Mouse (Mus musculus) liver, embryonic 14.5 days (tissue): Measurements from ENCODE around the gene Kifc1. TPM values are rescaled to one million over a fixed set of nuclear protein-coding genes. Genes with fewer than 3 reads are reported as not detected.

ENCODE experiments used
- ATAC-seq: fragments of 200-750 bp; cut with Nextera tagmentation; 2 replicates; pipeline ENCODE4 v1.8.0; 2017; ENCODE audit warnings: moderate number of reproducible peaks, mild to moderate bottlenecking, moderate library complexity; ENCODE audit not compliant: insufficient read depth
- DNase-seq, 3 experiments: peaks; one replicate each; pipeline ENCODE4 v3.0.0-alpha.2; 2012 to 2013; ENCODE audit warnings: low read depth in 3 of 3, low spot score in 3 of 3
- H3K27ac ChIP-seq: fragments of 300-500 bp; sonication (generic); 2 replicates; pipeline ENCODE4 v1.5.1; 2014; ENCODE audit warnings: moderate library complexity, mild to moderate bottlenecking, control low read depth, inconsistent platforms
- H3K27me3 ChIP-seq: fragments of 300-500 bp; sonication (generic); 2 replicates; pipeline ENCODE4 v1.6.1; 2014; ENCODE audit warnings: mild to moderate bottlenecking, low read length, moderate library complexity; ENCODE audit not compliant: control insufficient read depth, insufficient read depth
- H3K36me3 ChIP-seq: fragments of 300-500 bp; sonication (generic); replicated peaks from 2 replicates; pipeline ENCODE4 v1.6.1; 2014; ENCODE audit warnings: low read depth; ENCODE audit not compliant: control insufficient read depth, insufficient read depth
- H3K4me1 ChIP-seq, 2 experiments: fragments of 200-500 bp in 1 of 2; fragments of 300-500 bp in 1 of 2; sonication (generic) in 1 of 2; replicated peaks; 2 replicates each; pipeline ENCODE4 v1.6.1; 2012 to 2014; ENCODE audit warnings: antibody characterized with exemption in 1 of 2, inconsistent platforms in 1 of 2, low read length in 1 of 2; ENCODE audit not compliant: control insufficient read depth in 2 of 2, insufficient read depth in 2 of 2
- H3K4me2 ChIP-seq: fragments of 300-500 bp; sonication (generic); 2 replicates; pipeline ENCODE4 v1.6.1; 2014; ENCODE audit warnings: low read depth, mild to moderate bottlenecking, control low read depth, moderate library complexity
- H3K4me3 ChIP-seq, 2 experiments: fragments of 200-500 bp in 1 of 2; fragments of 300-500 bp in 1 of 2; sonication (generic) in 1 of 2; 2 replicates each; pipeline ENCODE4 v1.5.1; 2012 to 2014; ENCODE audit warnings: low read depth in 2 of 2, low read length in 2 of 2, mild to moderate bottlenecking in 2 of 2, control low read depth in 1 of 2, inconsistent platforms in 1 of 2, moderate library complexity in 1 of 2; ENCODE audit not compliant: insufficient read depth in 1 of 2
- H3K9ac ChIP-seq: fragments of 300-500 bp; sonication (generic); replicated peaks from 2 replicates; pipeline ENCODE4 v1.6.1; 2014; ENCODE audit warnings: mild to moderate bottlenecking, control low read depth, moderate library complexity
- H3K9me3 ChIP-seq: fragments of 300-500 bp; sonication (generic); 2 replicates; pipeline ENCODE4 v1.6.1; 2016; ENCODE audit warnings: low read length, mixed read lengths; ENCODE audit not compliant: control insufficient read depth
- CTCF ChIP-seq: IDR thresholded peaks from 2 replicates; pipeline ENCODE4 v1.5.1; 2016; ENCODE audit warnings: antibody characterized with exemption, low read depth, control low read depth
- EP300 ChIP-seq: IDR thresholded peaks from 2 replicates; pipeline ENCODE4 v1.6.1; 2016; ENCODE audit warnings: antibody characterized with exemption, low read depth
- WGBS: fragments of 180-500 bp; shearing (Covaris S2); extraction: QIAGEN DNeasy Blood & Tissue Kit; methylation state at CpG from one replicate; pipeline ENCODE4 v1.1.7; 2014; ENCODE audit not compliant: insufficient replicate concordance; 5-methylcytosine and 5-hydroxymethylcytosine counted together
- polyA plus RNA-seq, 2 experiments: library from polyadenylated mRNA; depleted of rRNA in 1 of 2; stranded (reverse) in 1 of 2; unstranded in 1 of 2; fragments of >200 nt; fragmentation: Nextera tagmentation in 1 of 2; extraction: Ambion mirVana in 1 of 2; gene quantifications; 2 replicates each; pipeline versions ENCODE4 v1.2.1 to v1.2.3; 2012 to 2014

Kifc1 gene
- polyA plus RNA-seq, 2 experiments = 7.2 to 40.8 TPM

GRCm38 (mm10) chr17:33865330-33866030 is 25.0 kb downstream of the Kifc1 start:
- WGBS = 13% methylated on average over 9 of the region's 9 CpGs
- no peak overlapping the region; the same call in 1 of the 2 replicates for H3K4me2 ChIP-seq
- no peak for ATAC-seq

GRCm38 (mm10) chr17:33857816-33858215 is 32.6 kb downstream of the Kifc1 start:
- no peak overlapping the region for H3K4me2 ChIP-seq
- WGBS = 69% methylated on average over 4 of the region's 4 CpGs

More at GRCm38 (mm10) chr17:33865330-33866030, 25.0 kb downstream of the Kifc1 start:
- Histone ChIP-seq H3K9ac (no peak overlapping the region), H3K36me3 (no peaks in the 10 kb centered on the region), H3K9me3 (no peaks in the 10 kb centered on the region), H3K27me3 (no peaks in the 10 kb centered on the region), H3K4me1 (peaks cover 0 to 5% of the 10 kb centered on the region in 2 experiments; a peak in 1 of 4 replicates), H3K27ac (no peak overlapping the region), H3K4me3 (no peak overlapping the region; a peak in 1 of 4 replicates)
- peak; percentile 60 to 72 (median 61) for DNase-seq
- no peak for TF ChIP-seq EP300
- TF ChIP-seq CTCF = peak; percentile 86

GRCm38 (mm10) chr17:33851331-33851730 is 39.1 kb downstream of the Kifc1 start:
- Histone ChIP-seq H3K9me3 (no peaks in the 10 kb centered on the region), H3K9ac (no peak overlapping the region), H3K4me1 (peaks cover 0 to 4% of the 10 kb centered on the region in 2 experiments; a peak in 1 of 4 replicates), H3K36me3 (no peaks in the 10 kb centered on the region), H3K4me2 (no peak overlapping the region), H3K27ac (no peak overlapping the region), H3K27me3 (no peaks in the 10 kb centered on the region), H3K4me3 (no peak overlapping the region)
- TF ChIP-seq EP300 (no peak), CTCF (no peak)
- 28% methylated on average over 1 of the region's 1 CpGs for WGBS
- DNase-seq (no peak), ATAC-seq (peak; percentile 50; the same call in 1 of the 2 replicates)

More at GRCm38 (mm10) chr17:33857816-33858215, 32.6 kb downstream of the Kifc1 start:
- ATAC-seq = no peak
- no peak for TF ChIP-seq CTCF
- TF ChIP-seq EP300 = no peak
- no peaks in the 10 kb centered on the region for H3K9me3 ChIP-seq
- no peaks in the 10 kb centered on the region for H3K36me3 ChIP-seq
- H3K27ac ChIP-seq = no peak overlapping the region
- H3K27me3 ChIP-seq = no peaks in the 10 kb centered on the region
- DNase-seq = no peak
- H3K4me3 ChIP-seq = no peak overlapping the region
- H3K4me1 ChIP-seq = no peaks in the 10 kb centered on the region
- no peak overlapping the region for H3K9ac ChIP-seq

- TF ChIP-seq CTCF (no peak), EP300 (no peak)
- Histone ChIP-seq H3K9ac (no peak overlapping the region), H3K4me1 (peaks cover 0 to 7% of the 10 kb centered on the region in 2 experiments; a peak in 1 of 4 replicates), H3K27me3 (no peaks in the 10 kb centered on the region), H3K4me2 (no peak overlapping the region), H3K9me3 (no peaks in the 10 kb centered on the region), H3K27ac (no peak overlapping the region), H3K4me3 (no peak overlapping the region), H3K36me3 (no peaks in the 10 kb centered on the region)
- no peak for ATAC-seq
- 57% methylated on average over 8 of the region's 8 CpGs for WGBS
- no peak for DNase-seq
These were observed 42.3 kb downstream of the Kifc1 start for GRCm38 (mm10) chr17:33848139-33848538.

- Histone ChIP-seq H3K4me1 (peaks cover 4 to 8% of the 10 kb centered on the region in 2 experiments), H3K4me3 (no peak overlapping the region; a peak in 1 of 4 replicates), H3K27ac (no peak overlapping the region), H3K9me3 (no peaks in the 10 kb centered on the region), H3K9ac (no peak overlapping the region), H3K27me3 (no peaks in the 10 kb centered on the region), H3K4me2 (peak overlapping the region; percentile 93; the same call in 1 of the 2 replicates), H3K36me3 (no peaks in the 10 kb centered on the region)
- 68% methylated on average over 1 of the region's 1 CpGs for WGBS
- no peak for DNase-seq
- no peak for TF ChIP-seq EP300
- no peak for TF ChIP-seq CTCF
- no peak for ATAC-seq
These were observed 46.3 kb downstream of the Kifc1 start for GRCm38 (mm10) chr17:33844196-33844595.
